Mouse (Mus musculus): ENCODE results near the gene Ssr1. TPM values are rescaled to one million over a fixed set of nuclear protein-coding genes. Genes with fewer than 3 reads are reported as not detected.
A peak's percentile ranks its signal among the peaks of the same experiment; 100 is the strongest.

Gene Ssr1
- polyA plus RNA-seq, 1 experiment from 2014 or later, result 162 TPM

DNA sequence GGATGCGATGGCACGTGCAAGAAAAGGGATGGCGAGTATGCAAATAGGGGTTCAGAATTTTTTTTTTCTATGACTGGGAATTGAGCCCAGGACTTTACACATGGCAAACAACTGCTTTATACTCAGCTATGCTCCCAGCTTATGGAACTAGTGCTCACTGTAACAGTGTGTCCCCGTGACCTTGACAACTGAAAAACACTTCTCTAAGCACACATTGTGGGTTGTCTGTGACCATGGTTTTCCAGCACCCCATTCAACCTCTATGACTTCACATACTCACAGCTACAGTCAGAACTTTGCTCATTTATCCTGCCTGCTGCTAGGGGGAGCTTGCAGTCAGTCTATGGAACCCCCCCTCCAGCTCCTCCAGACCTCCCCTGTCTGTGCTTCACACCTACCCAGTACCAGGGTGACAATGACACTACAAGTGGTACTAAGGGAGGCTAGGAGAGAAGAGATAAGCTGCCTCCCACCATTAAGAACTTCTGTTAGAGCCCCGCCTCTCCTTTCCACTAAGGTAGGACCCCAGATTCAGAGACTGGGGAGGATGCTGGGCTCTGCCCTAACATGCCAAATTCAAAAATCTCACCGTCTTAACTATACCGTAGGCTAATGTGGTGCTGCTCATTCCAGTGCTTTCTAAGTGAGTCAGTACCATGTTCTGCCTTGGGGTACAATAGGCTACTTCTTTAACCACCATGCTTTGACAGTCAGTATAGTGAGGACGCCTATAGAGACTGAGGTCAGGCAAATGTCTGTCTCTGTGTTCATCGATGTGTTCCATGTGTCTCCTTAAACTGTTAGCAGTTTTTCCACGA is 70.2 kb downstream of the Ssr1 start:
- Histone ChIP-seq H3K36me3 (ENCODE audit: control insufficient read depth, insufficient read depth, low read length) (peaks cover 49% of the 10 kb centered on the region), H3K4me2 (ENCODE audit: low read depth, low read length) (no peak overlapping the region), H3K9ac (ENCODE audit: low read depth, low read length) (no peak overlapping the region), H3K27ac (replicated peaks; ENCODE audit: low read depth, low read length) (no peak overlapping the region; the same call in 1 of the 2 replicates), H3K27me3 (replicated peaks; ENCODE audit: control insufficient read depth, insufficient read depth, low read length) (no peaks in the 10 kb centered on the region), H3K9me3 (ENCODE audit: control insufficient read depth, low read length) (no peaks in the 10 kb centered on the region), H3K4me1 (ENCODE audit: control insufficient read depth, insufficient read depth, low read length) (peaks cover 8% of the 10 kb centered on the region; the same call in 1 of the 2 replicates), H3K4me3 (ENCODE audit: low read depth, low read length) (no peak overlapping the region)
- no peak for ATAC-seq (ENCODE audit: low read depth)
- DNase-seq (ENCODE audit: low spot score), result no peak
- WGBS, result 79% methylated on average over 10 of the region's 10 CpGs

DNA sequence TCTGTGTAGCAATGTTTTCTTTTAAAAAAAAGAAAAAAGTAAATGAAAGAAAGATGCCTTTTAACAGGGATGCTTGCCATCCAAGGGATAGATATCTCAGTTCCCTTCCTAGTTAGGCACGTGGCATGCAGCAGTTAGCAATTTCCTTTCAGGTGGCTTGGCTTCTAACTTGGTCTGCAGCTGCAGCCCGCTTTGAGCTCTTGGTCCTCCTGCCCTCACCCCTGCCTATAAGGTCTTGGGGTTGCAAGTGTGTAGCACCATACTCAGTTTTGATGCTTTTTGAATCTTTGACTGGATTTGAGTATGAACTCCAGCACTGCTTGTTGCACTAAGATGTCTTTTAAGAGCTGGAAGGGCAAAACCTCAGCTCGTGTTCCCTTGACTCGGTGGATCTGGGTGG is 70.9 kb downstream of the Ssr1 start:
- Histone ChIP-seq H3K4me1 (ENCODE audit: control insufficient read depth, insufficient read depth, low read length) (peaks cover 15% of the 10 kb centered on the region; the same call in 1 of the 2 replicates), H3K27ac (replicated peaks; ENCODE audit: low read depth, low read length) (no peak overlapping the region), H3K9me3 (ENCODE audit: control insufficient read depth, low read length) (no peaks in the 10 kb centered on the region), H3K4me2 (ENCODE audit: low read depth, low read length) (no peak overlapping the region), H3K36me3 (ENCODE audit: control insufficient read depth, insufficient read depth, low read length) (peaks cover 47% of the 10 kb centered on the region; the same call in 1 of the 2 replicates), H3K9ac (ENCODE audit: low read depth, low read length) (no peak overlapping the region), H3K27me3 (replicated peaks; ENCODE audit: control insufficient read depth, insufficient read depth, low read length) (no peaks in the 10 kb centered on the region), H3K4me3 (ENCODE audit: low read depth, low read length) (no peak overlapping the region)
- 86% methylated on average over 4 of the region's 4 CpGs for WGBS
- ATAC-seq (ENCODE audit: low read depth) (no peak), DNase-seq (ENCODE audit: low spot score) (no peak)

DNA sequence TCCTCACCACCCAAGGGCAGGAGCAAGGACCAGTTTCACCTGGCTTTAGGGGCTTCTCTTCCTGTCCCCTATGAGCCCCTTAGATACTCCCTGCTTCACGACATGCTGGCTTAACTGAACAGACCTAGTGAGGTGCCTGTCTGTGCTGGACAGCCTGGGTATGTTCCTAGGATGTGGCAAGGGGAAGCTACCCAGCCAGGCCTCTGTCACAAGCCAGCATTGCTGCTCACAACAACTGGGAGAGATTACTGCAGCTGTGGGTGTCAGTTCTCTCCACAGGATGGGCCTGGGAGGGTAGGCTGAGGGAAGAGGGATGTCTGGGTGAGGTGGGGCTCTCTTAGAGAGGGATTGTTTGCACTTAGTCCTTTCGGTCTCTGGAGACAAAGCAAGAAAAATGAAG is 73.3 kb downstream of the Ssr1 start:
- Histone ChIP-seq H3K4me1 (ENCODE audit: control insufficient read depth, insufficient read depth, low read length) (peaks cover 15% of the 10 kb centered on the region; the same call in 1 of the 2 replicates), H3K27ac (replicated peaks; ENCODE audit: low read depth, low read length) (no peak overlapping the region; the same call in 1 of the 2 replicates), H3K36me3 (ENCODE audit: control insufficient read depth, insufficient read depth, low read length) (peaks cover 65% of the 10 kb centered on the region), H3K9me3 (ENCODE audit: control insufficient read depth, low read length) (no peaks in the 10 kb centered on the region), H3K9ac (ENCODE audit: low read depth, low read length) (0 out of 2 replicates have a peak overlapping the region, but pooled peaks have one; percentile 10), H3K4me2 (ENCODE audit: low read depth, low read length) (no peak overlapping the region), H3K27me3 (replicated peaks; ENCODE audit: control insufficient read depth, insufficient read depth, low read length) (no peaks in the 10 kb centered on the region), H3K4me3 (ENCODE audit: low read depth, low read length) (no peak overlapping the region)
- DNase-seq (ENCODE audit: low spot score) (peak; percentile 75), ATAC-seq (ENCODE audit: low read depth) (peak; percentile 74)
- WGBS, result 47% methylated on average over 2 of the region's 2 CpGs

DNA sequence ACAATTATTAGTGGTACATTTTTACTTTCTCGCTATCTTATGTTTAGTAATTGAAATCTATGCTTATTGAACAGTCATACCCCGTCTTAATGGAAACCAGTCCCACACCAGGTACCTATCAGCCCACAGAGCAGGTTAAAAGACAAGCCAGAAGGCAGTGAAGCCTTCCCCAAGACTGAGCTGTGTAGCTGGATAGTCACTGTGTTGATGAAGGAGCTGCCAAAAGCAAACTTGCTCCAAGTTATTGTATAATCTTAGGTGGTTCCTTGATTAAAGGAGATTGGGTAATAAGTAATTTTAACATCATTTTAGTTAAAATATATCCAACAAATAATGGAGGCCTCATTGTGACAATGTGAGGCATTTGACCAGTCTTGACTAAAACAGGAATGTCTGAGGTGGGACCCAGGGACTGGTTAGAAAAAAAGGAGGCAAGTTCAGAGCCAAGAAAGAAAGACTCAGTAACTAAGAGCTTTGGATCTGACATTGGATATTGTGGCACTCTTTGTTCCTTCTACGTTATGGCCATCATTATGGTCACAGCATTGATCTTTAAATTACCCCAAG is 74.2 kb downstream of the Ssr1 start:
- peaks cover 60% of the 10 kb centered on the region for H3K36me3 ChIP-seq (ENCODE audit: control insufficient read depth, insufficient read depth, low read length)
- H3K9me3 ChIP-seq (ENCODE audit: control insufficient read depth, low read length), result no peaks in the 10 kb centered on the region
- H3K27me3 ChIP-seq (replicated peaks; ENCODE audit: control insufficient read depth, insufficient read depth, low read length), result no peaks in the 10 kb centered on the region
- H3K4me2 ChIP-seq (ENCODE audit: low read depth, low read length), result no peak overlapping the region
- DNase-seq (ENCODE audit: low spot score) (no peak), ATAC-seq (ENCODE audit: low read depth) (no peak)
- no peak overlapping the region for H3K9ac ChIP-seq (ENCODE audit: low read depth, low read length)
- H3K27ac ChIP-seq (replicated peaks; ENCODE audit: low read depth, low read length), result no peak overlapping the region
- peaks cover 15% of the 10 kb centered on the region; the same call in 1 of the 2 replicates for H3K4me1 ChIP-seq (ENCODE audit: control insufficient read depth, insufficient read depth, low read length)
- H3K4me3 ChIP-seq (ENCODE audit: low read depth, low read length), result no peak overlapping the region
- 75% methylated on average over 3 of the region's 3 CpGs for WGBS

DNA sequence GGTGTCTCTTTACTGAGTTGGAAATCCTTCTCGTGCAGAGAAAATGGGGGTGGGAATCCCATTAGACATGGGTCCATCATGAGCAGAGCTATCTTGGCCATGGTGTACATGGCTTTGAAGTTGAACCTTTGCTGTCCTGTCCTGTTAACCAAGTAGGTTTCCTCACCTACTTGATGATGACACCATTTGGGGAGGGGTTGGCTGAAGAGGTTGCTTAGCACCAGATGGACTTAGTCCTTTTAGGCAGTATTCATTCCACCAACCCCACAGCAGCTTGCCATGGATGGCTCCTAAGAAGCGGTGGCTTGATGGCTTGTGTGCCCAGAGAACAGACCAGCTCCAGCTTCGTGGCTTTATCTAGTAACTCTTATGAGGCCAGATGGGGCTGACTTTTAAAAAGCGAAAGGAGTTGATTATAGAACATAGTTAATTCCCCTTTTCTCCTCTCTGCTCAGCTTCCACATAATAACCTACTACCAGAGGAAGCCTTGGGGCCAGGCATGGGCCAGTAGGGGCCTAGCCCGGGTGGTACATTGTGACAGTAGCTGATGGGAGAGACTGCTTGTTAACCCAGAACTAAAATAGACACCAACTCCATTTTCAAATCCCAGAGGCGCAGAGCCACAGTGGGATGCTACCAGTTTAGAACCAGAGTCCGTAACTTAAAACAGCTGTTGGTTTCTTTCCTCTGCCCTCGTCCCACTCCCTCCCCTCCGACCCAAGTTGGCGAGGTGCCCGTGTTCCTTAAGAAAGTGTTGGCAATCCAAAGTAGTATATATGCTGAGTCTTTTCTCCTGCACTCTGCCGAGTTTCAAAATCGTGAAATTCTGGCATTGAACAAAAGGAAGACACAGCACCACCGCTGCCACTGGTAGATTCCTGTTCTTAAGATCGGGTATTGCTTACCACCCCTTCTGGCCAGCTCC is 75.4 kb downstream of the Ssr1 start:
- Histone ChIP-seq H3K27ac (replicated peaks; ENCODE audit: low read depth, low read length) (peak overlapping the region; percentile 57), H3K4me2 (ENCODE audit: low read depth, low read length) (no peak overlapping the region), H3K9ac (ENCODE audit: low read depth, low read length) (no peak overlapping the region), H3K9me3 (ENCODE audit: control insufficient read depth, low read length) (no peaks in the 10 kb centered on the region), H3K27me3 (replicated peaks; ENCODE audit: control insufficient read depth, insufficient read depth, low read length) (no peaks in the 10 kb centered on the region), H3K4me3 (ENCODE audit: low read depth, low read length) (no peak overlapping the region), H3K36me3 (ENCODE audit: control insufficient read depth, insufficient read depth, low read length) (peaks cover 51% of the 10 kb centered on the region), H3K4me1 (ENCODE audit: control insufficient read depth, insufficient read depth, low read length) (peaks cover 13% of the 10 kb centered on the region; the same call in 1 of the 2 replicates)
- ATAC-seq (ENCODE audit: low read depth), result peak; percentile 63
- peak; percentile 90 for DNase-seq (ENCODE audit: low spot score)
- WGBS, result 59% methylated on average over 15 of the region's 15 CpGs

Other genes starting within 250 kb of the Ssr1 start
- 17.9 and 20.2 TPM in 2 replicates for gene Rreb1, start 215.8 kb downstream of the Ssr1 start, polyA plus RNA-seq (2014; fragmentation: Nextera tagmentation; extraction: Ambion mirVana)
- 36.9 and 42.4 TPM in 2 replicates for gene Riok1, start 42.8 kb upstream of the Ssr1 start, polyA plus RNA-seq (2014; fragmentation: Nextera tagmentation; extraction: Ambion mirVana)
- 0.86 and 1.1 TPM in 2 replicates for gene Cage1, start 42.9 kb upstream of the Ssr1 start, polyA plus RNA-seq (2014; fragmentation: Nextera tagmentation; extraction: Ambion mirVana)
- 28.8 and 32.9 TPM in 2 replicates for gene Dsp, start 157.1 kb upstream of the Ssr1 start, polyA plus RNA-seq (2014; fragmentation: Nextera tagmentation; extraction: Ambion mirVana)
- 30.1 and 31.1 TPM in 2 replicates for gene Snrnp48, start 210.7 kb upstream of the Ssr1 start, polyA plus RNA-seq (2014; fragmentation: Nextera tagmentation; extraction: Ambion mirVana)